Mouse (Mus musculus): ENCODE results near the gene Bicra. TPM values are rescaled to one million over a fixed set of nuclear protein-coding genes. Genes with fewer than 3 reads are reported as not detected.
A peak's percentile ranks its signal among the peaks of the same experiment; 100 is the strongest.

Bicra gene
- polyA plus RNA-seq, 1 experiment = 10.2 TPM

- Histone ChIP-seq H3K4me1 (ENCODE audit: control insufficient read depth, insufficient read depth, low read length) (no peaks in the 10 kb centered on the region), H3K36me3 (ENCODE audit: control insufficient read depth, insufficient read depth, low read length, poor library complexity, severe bottlenecking) (no peaks in the 10 kb centered on the region), H3K9me3 (replicated peaks; ENCODE audit: control insufficient read depth, insufficient read depth, low read length, poor library complexity, severe bottlenecking) (no peaks in the 10 kb centered on the region), H3K9ac (ENCODE audit: low read depth, poor library complexity, severe bottlenecking) (peak overlapping the region; percentile 91), H3K27ac (ENCODE audit: insufficient read depth, low read length) (no peak overlapping the region), H3K4me3 (ENCODE audit: low read depth, low read length) (peak overlapping the region; percentile 93), H3K27me3 (ENCODE audit: control insufficient read depth, insufficient read depth, low read length, poor library complexity, severe bottlenecking) (no peaks in the 10 kb centered on the region)
- no peak for TF ChIP-seq POLR2A (IDR thresholded peaks at IDR 0.05; ENCODE audit: insufficient read depth, low read length)
- TF ChIP-seq CTCF (IDR thresholded peaks at IDR 0.05; ENCODE audit: low read depth, low read length) = no peak
- TF ChIP-seq EP300 (IDR thresholded peaks at IDR 0.05; ENCODE audit: insufficient read depth, low read depth, low read length) = no peak
Observed at GRCm38 (mm10) chr7:16046101-16046480, 1.6 kb downstream of the Bicra start.

- no peak for TF ChIP-seq POLR2A (IDR thresholded peaks at IDR 0.05; ENCODE audit: insufficient read depth, low read length)
- no peak for TF ChIP-seq CTCF (IDR thresholded peaks at IDR 0.05; ENCODE audit: low read depth, low read length)
- TF ChIP-seq EP300 (IDR thresholded peaks at IDR 0.05; ENCODE audit: insufficient read depth, low read depth, low read length) = no peak
- no peaks in the 10 kb centered on the region for H3K36me3 ChIP-seq (ENCODE audit: control insufficient read depth, insufficient read depth, low read length, poor library complexity, severe bottlenecking)
- H3K9ac ChIP-seq (ENCODE audit: low read depth, poor library complexity, severe bottlenecking) = no peak overlapping the region
- H3K9me3 ChIP-seq (replicated peaks; ENCODE audit: control insufficient read depth, insufficient read depth, low read length, poor library complexity, severe bottlenecking) = no peaks in the 10 kb centered on the region
- H3K27ac ChIP-seq (ENCODE audit: insufficient read depth, low read length) = no peak overlapping the region
- H3K27me3 ChIP-seq (ENCODE audit: control insufficient read depth, insufficient read depth, low read length, poor library complexity, severe bottlenecking) = no peaks in the 10 kb centered on the region
- H3K4me1 ChIP-seq (ENCODE audit: control insufficient read depth, insufficient read depth, low read length) = no peaks in the 10 kb centered on the region
- H3K4me3 ChIP-seq (ENCODE audit: low read depth, low read length) = no peak overlapping the region
Observed at GRCm38 (mm10) chr7:16045538-16045937, 2.2 kb downstream of the Bicra start.

- Histone ChIP-seq H3K36me3 (ENCODE audit: control insufficient read depth, insufficient read depth, low read length, poor library complexity, severe bottlenecking) (no peaks in the 10 kb centered on the region), H3K9me3 (replicated peaks; ENCODE audit: control insufficient read depth, insufficient read depth, low read length, poor library complexity, severe bottlenecking) (no peaks in the 10 kb centered on the region), H3K9ac (ENCODE audit: low read depth, poor library complexity, severe bottlenecking) (no peak overlapping the region), H3K4me1 (ENCODE audit: control insufficient read depth, insufficient read depth, low read length) (no peaks in the 10 kb centered on the region), H3K27me3 (ENCODE audit: control insufficient read depth, insufficient read depth, low read length, poor library complexity, severe bottlenecking) (no peaks in the 10 kb centered on the region), H3K4me3 (ENCODE audit: low read depth, low read length) (no peak overlapping the region), H3K27ac (ENCODE audit: insufficient read depth, low read length) (no peak overlapping the region)
- no peak for TF ChIP-seq CTCF (IDR thresholded peaks at IDR 0.05; ENCODE audit: low read depth, low read length)
- TF ChIP-seq EP300 (IDR thresholded peaks at IDR 0.05; ENCODE audit: insufficient read depth, low read depth, low read length) = no peak
- TF ChIP-seq POLR2A (IDR thresholded peaks at IDR 0.05; ENCODE audit: insufficient read depth, low read length) = no peak
Observed at GRCm38 (mm10) chr7:16044531-16044930, 3.2 kb downstream of the Bicra start.

- Histone ChIP-seq H3K27me3 (ENCODE audit: control insufficient read depth, insufficient read depth, low read length, poor library complexity, severe bottlenecking) (no peaks in the 10 kb centered on the region), H3K4me3 (ENCODE audit: low read depth, low read length) (no peak overlapping the region)
Observed at GRCm38 (mm10) chr7:16043861-16044435, 3.8 kb downstream of the Bicra start.

GRCm38 (mm10) chr7:16042850-16043775 lies 4.6 kb downstream of the Bicra start:
- H3K36me3 ChIP-seq (ENCODE audit: control insufficient read depth, insufficient read depth, low read length, poor library complexity, severe bottlenecking) = no peaks in the 10 kb centered on the region
- no peak overlapping the region for H3K9ac ChIP-seq (ENCODE audit: low read depth, poor library complexity, severe bottlenecking)
- no peaks in the 10 kb centered on the region for H3K9me3 ChIP-seq (replicated peaks; ENCODE audit: control insufficient read depth, insufficient read depth, low read length, poor library complexity, severe bottlenecking)
- H3K4me3 ChIP-seq (ENCODE audit: low read depth, low read length) = no peak overlapping the region
- no peak for TF ChIP-seq POLR2A (IDR thresholded peaks at IDR 0.05; ENCODE audit: insufficient read depth, low read length)
- TF ChIP-seq CTCF (IDR thresholded peaks at IDR 0.05; ENCODE audit: low read depth, low read length) = no peak
- no peak for TF ChIP-seq EP300 (IDR thresholded peaks at IDR 0.05; ENCODE audit: insufficient read depth, low read depth, low read length)
- no peak overlapping the region for H3K27ac ChIP-seq (ENCODE audit: insufficient read depth, low read length)
- H3K4me1 ChIP-seq (ENCODE audit: control insufficient read depth, insufficient read depth, low read length) = no peaks in the 10 kb centered on the region
- H3K27me3 ChIP-seq (ENCODE audit: control insufficient read depth, insufficient read depth, low read length, poor library complexity, severe bottlenecking) = no peaks in the 10 kb centered on the region

More at GRCm38 (mm10) chr7:16043861-16044435, 3.8 kb downstream of the Bicra start:
- no peaks in the 10 kb centered on the region for H3K36me3 ChIP-seq (ENCODE audit: control insufficient read depth, insufficient read depth, low read length, poor library complexity, severe bottlenecking)
- no peak overlapping the region for H3K9ac ChIP-seq (ENCODE audit: low read depth, poor library complexity, severe bottlenecking)
- H3K4me1 ChIP-seq (ENCODE audit: control insufficient read depth, insufficient read depth, low read length) = no peaks in the 10 kb centered on the region
- H3K27ac ChIP-seq (ENCODE audit: insufficient read depth, low read length) = no peak overlapping the region
- no peak for TF ChIP-seq EP300 (IDR thresholded peaks at IDR 0.05; ENCODE audit: insufficient read depth, low read depth, low read length)
- TF ChIP-seq CTCF (IDR thresholded peaks at IDR 0.05; ENCODE audit: low read depth, low read length) = no peak
- no peak for TF ChIP-seq POLR2A (IDR thresholded peaks at IDR 0.05; ENCODE audit: insufficient read depth, low read length)
- no peaks in the 10 kb centered on the region for H3K9me3 ChIP-seq (replicated peaks; ENCODE audit: control insufficient read depth, insufficient read depth, low read length, poor library complexity, severe bottlenecking)

- Histone ChIP-seq H3K27me3 (ENCODE audit: control insufficient read depth, insufficient read depth, low read length, poor library complexity, severe bottlenecking) (no peaks in the 10 kb centered on the region), H3K4me3 (ENCODE audit: low read depth, low read length) (no peak overlapping the region), H3K27ac (ENCODE audit: insufficient read depth, low read length) (no peak overlapping the region), H3K4me1 (ENCODE audit: control insufficient read depth, insufficient read depth, low read length) (no peaks in the 10 kb centered on the region), H3K9ac (ENCODE audit: low read depth, poor library complexity, severe bottlenecking) (no peak overlapping the region), H3K36me3 (ENCODE audit: control insufficient read depth, insufficient read depth, low read length, poor library complexity, severe bottlenecking) (no peaks in the 10 kb centered on the region), H3K9me3 (replicated peaks; ENCODE audit: control insufficient read depth, insufficient read depth, low read length, poor library complexity, severe bottlenecking) (no peaks in the 10 kb centered on the region)
- TF ChIP-seq EP300 (IDR thresholded peaks at IDR 0.05; ENCODE audit: insufficient read depth, low read depth, low read length) (no peak), POLR2A (IDR thresholded peaks at IDR 0.05; ENCODE audit: insufficient read depth, low read length) (no peak), CTCF (IDR thresholded peaks at IDR 0.05; ENCODE audit: low read depth, low read length) (no peak)
Observed at GRCm38 (mm10) chr7:16041208-16041607, 6.5 kb downstream of the Bicra start.
